Mouse (Mus musculus): ENCODE data around the gene Nrip1. TPM values are rescaled to one million over a fixed set of nuclear protein-coding genes. Genes with fewer than 3 reads are reported as not detected.

Nrip1 gene
- total RNA-seq, 2 experiments from 2014 or later, result 28.0 to 31.3 TPM

DNA sequence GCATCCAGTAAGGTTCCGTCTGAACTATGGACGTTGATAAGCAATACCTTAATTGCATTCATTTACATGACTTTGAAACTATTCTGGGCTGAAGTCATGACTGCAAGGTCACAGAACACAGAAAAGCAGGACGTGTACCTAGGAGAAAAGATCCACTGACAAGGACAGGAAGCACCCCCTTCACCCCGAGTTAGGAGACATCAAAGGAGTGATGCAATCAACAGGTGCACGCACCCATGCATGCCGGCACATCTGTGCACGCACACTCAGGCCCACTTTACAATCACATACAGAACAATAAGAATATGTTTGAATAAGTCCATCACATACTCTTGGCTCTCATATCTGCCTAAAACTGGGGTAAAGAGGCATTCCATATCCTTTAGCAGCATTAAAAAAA is 19.3 kb downstream of the Nrip1 start:
- no peak for DNase-seq
- intact Hi-C loops (cut with DNase I), result no loop called here

DNA sequence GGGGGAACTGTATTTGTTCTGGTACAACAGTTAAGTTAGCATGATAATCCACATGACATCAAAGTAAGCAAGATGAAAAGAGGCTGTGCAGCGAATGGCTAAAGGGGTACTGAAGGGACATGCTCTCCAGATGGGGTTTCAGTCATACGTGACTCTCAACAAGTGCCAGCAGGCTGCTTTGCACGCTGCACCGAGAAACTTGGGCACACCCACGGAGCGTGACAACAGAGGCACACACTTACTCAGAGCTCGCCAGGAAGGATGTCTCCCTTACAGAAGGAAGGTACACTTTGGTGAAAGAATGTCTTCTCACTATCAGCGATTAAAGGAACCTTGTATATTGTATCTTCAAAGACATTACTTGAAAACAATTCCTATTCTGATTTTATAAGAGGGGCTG is 22.7 kb downstream of the Nrip1 start:
- intact Hi-C loops (cut with DNase I), result no loop called here
- DNase-seq, result no peak

DNA sequence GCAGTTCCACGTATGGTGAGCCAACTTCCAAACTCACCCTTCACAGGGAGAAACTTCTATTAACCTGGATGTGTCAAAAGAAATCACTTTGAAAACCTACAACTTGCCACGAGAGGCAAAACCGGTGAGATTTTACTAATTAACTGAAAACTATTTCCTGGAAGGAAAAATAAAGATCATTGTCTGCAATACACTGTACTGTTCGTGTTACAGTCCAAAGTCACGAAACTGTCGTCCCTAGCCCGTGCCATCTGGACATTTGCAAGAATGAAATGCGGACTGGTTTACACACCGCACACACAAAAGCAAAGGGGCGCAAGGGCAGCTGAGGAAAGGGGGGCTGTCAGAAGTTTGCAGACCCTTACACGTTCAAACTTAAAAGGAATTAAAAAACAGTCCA is 24.6 kb downstream of the Nrip1 start:
- intact Hi-C loops (cut with DNase I), result no loop called here
- no peak for DNase-seq

DNA sequence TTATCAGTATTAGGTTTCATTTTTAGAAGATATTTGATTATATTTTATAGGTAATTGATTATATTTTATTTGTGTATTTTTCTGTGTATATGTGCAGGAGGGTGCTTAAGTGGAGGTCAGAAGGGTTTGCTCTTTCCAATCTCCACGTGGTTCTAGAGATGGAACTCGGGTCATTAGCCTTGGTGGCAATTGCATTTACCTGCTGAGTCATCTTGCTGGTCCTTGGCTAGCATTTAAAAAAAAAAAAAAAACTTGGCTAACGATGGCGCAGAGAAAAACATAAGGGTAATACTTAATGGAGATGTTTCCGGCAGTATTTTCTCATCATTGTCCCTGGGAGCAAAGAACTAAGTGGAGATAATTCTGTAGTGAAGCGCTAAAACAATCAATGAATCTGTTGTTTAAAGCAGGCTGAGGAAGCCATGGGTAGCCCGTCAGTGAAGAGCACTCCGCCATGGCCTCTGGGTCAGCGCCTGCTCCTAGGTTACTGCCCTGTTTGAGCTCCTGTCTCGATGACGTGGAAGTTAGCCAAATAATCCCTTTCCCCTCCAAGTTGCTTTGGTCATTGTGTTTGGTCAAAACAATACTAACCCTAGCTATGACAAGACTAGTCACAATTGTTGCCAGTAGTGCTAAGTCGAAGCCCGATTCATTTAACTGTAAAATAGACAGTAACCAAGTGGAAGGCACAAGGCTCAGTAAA is 25.8 kb downstream of the Nrip1 start:
- DNase-seq, result no peak
- intact Hi-C loops (cut with DNase I), result no loop called here

DNA sequence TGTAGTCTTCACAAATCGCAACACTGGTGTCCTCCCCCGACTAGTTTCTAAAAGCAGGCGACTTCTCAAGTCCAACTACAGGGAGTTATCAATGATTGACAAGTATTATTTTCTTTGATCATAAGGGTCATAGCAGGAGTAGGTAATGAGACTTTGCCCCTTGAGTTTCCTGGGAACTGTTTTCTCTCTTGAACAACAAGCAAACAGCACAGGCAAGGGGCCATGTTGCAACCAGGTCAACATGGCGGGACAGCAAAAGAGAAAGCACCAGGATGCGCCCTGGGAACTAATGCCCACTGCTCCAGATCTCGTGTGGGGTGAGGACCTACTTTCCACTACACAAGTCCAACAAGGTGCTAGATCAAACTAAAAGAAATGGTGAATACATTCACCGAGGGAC is 27.3 kb downstream of the Nrip1 start:
- DNase-seq, result no peak
- intact Hi-C loops (cut with DNase I), result no loop called here

DNA sequence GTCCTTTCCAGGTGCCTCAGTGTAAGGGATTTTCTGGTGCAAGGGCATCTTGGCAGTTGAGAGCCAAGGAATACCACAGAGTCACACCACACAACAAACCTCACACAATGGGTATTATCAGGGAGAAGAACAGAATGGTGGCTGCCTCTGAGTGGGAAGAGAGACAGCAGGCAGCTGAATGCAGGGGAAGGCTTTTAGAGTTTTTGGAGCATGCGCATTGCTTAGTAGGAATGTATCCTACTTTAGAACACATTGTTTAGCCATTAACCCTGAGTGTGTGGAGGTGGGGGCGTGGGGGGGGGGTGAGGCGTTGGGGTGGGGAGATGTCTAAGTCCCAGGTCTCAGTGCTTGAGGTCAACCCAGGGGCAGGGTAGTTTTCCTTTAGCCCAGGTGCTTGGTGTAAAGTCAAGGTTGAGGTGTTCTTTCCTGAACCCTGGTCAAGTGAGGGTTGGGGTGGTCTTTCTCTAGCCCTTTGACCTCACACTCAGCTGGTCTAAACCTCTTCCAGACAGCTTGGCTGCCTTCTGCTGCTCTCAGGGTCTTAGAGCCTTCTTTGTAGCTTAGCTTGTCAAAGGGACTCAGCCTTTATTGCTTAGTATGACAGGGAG is 28.8 kb downstream of the Nrip1 start:
- intact Hi-C loops (cut with DNase I), result no loop called here
- DNase-seq, result no peak

GRCm38 (mm10) chr16:76344030-76344429 is 29.6 kb downstream of the Nrip1 start:
- DNase-seq, result no peak
- intact Hi-C loops (cut with DNase I), result no loop called here

DNA sequence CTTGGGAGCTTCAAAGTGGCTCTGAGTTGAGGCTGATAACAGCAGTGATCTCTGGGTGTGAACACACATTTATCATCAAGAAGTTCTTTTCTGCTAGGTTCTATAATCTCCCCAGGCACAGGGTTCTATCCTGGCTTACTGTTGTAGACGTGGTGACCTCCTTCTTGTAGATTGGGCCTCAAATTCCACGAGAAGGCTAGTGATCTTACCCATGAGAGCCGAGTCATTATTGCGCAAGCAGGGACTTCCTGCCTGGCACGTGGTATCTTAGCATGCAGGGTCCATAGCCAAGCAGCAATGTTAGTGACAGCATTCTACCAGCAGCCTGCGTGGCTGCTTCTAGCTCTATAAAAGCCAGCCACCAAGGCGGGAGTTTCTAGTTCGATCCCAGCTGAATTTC is 32.0 kb downstream of the Nrip1 start:
- intact Hi-C loops (cut with DNase I), result no loop called here
- peak; percentile 48 to 58 for DNase-seq

DNA sequence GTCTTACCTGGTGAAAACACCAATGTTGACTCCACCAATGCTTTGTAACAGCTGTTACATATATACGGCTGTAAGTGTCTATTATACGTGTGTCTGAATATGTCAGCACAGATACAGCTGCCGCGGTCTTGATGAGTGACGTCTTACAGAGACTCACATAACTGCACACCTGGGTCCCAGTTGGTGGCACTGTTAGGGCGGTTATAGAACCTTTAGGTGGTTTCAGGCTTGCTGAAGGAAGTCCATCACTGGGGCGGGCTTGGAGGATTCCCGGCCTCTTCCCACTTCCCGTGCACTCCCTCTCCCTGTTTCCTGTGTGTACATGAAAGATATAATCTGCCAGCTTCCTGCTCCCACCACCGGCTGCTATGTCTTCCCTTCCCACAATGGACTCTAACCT is 34.4 kb downstream of the Nrip1 start:
- intact Hi-C loops (cut with DNase I), result no loop called here
- no peak for DNase-seq

DNA sequence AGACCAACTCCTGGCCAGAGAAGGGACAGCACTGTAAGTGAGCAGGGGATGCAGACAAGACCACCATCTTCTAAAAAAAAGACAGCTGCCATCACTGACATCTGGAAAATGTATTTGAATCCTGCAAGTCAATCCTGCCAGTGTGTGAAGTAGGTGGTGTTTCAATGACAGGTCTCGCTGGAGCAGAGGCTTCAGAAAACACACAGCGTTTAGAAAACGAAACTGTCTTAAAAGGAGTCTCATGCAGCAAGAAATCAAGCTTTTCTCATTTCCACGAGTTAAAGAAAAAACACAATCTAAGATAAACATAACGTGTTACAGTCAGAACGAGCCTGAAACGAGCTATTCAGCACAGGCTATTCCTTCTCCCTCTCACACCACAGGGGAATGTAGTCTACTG is 36.3 kb downstream of the Nrip1 start:
- intact Hi-C loops (cut with DNase I), result no loop called here
- no peak for DNase-seq

GRCm38 (mm10) chr16:76336932-76337331 is 36.7 kb downstream of the Nrip1 start:
- DNase-seq, result no peak
- intact Hi-C loops (cut with DNase I), result no loop called here

DNA sequence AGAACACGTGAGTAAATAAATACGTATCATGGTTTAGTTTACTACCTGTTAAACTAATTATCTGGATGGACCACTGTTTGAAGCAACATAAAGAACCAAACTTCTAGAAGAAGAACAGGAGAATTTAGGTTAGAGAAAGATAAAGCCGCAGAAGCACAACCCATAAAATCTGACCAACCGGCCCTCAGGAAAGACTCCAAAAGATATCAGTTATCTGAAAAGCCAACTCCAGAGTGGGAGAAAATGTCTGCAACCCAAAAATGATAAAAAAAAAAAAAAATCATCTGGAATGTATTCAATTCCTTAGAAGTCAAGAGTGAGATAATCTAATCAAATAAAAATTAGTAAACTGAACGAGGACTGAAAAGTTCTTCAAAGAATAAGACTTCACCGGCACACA is 37.7 kb downstream of the Nrip1 start:
- intact Hi-C loops (cut with DNase I), result no loop called here
- no peak for DNase-seq

GRCm38 (mm10) chr16:76332127-76332526 is 41.5 kb downstream of the Nrip1 start:
- intact Hi-C loops (cut with DNase I), result no loop called here
- DNase-seq, result no peak

GRCm38 (mm10) chr16:76331231-76331630 is 42.4 kb downstream of the Nrip1 start:
- intact Hi-C loops (cut with DNase I), result no loop called here
- no peak for DNase-seq

- intact Hi-C loops (cut with DNase I), result loop anchor here (2.0 kb wide), 1 partner anchor 31 kb away; no protein-coding TSS in a partner anchor
- DNase-seq, result no peak
These were observed 48.3 kb downstream of the Nrip1 start for GRCm38 (mm10) chr16:76325315-76325710.

DNA sequence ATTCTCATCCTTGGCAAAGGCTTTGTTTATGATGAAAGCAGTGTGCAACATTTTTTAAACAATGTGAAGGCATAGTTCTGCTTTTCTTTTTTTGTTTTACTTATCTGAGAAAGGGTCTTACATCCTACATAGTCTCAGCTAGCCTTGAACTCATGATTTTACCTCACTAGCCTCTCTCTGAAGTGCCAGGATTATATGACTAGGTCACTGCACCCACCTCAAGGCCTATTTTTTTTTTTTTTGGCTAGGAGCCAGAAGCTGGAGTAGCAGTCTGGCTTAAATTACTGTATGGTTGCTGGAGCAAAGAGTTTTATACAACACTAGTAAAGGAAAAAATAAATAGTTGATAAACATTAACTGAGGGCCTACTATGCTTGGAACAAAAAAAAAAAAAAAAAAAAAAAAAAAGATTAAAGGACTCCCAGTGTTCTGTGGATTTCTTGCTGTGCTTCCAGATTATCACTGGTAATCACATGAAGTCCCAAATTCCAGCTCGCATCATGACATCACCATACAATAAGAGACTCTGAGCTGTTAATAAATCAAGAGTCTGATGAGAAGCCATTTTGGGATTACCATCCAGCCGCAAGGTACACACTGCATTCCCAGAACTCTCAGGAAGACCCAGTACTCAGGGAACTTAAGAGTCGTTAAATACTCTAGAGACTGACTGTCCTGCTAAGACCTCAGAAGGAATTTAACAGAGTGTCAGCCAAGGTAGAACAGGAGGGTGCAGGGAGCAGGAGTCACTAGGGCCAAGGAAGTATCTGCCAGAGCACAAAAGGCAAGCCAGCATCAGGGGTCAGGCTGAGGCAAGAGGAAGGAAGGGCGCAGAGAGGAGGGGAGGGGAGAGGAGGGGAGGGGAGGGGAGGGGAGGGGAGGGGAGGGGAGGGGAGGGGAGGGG is 49.0 kb downstream of the Nrip1 start:
- DNase-seq, result peak in 1 of 2 experiments; percentile 24
- intact Hi-C loops (cut with DNase I), result loop anchor here (2.0 kb wide), 1 partner anchor 30 kb away; no protein-coding TSS in a partner anchor

GRCm38 (mm10) chr16:76323594-76324307 is 49.9 kb downstream of the Nrip1 start:
- intact Hi-C loops (cut with DNase I), result loop anchor here (2.0 kb wide), 1 partner anchor 29 kb away; no protein-coding TSS in a partner anchor
- no peak for DNase-seq

- DNase-seq, result no peak
- intact Hi-C loops (cut with DNase I), result no loop called here
These were observed 50.5 kb downstream of the Nrip1 start for GRCm38 (mm10) chr16:76323141-76323540.

- peak in 1 of 2 experiments; percentile 41 for DNase-seq
- intact Hi-C loops (cut with DNase I), result no loop called here
These were observed 52.0 kb downstream of the Nrip1 start for GRCm38 (mm10) chr16:76321527-76322165.

DNA sequence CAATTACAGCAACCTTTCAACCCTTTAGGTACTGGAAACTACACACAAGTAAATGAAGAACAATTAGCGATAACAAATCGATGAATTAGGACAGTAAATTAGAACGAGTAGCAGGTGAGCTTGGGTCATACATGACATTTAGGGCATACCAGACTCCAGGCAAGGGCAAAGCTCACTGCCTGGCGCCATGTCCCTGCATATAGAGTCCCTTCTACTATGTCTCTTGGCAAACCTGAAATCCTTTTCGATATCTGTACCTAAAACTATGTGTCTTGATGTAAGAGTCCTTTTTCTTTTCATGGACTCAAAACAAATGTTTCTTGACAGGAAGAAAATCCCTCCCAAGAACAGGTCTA is 53.5 kb downstream of the Nrip1 start:
- no peak for DNase-seq
- intact Hi-C loops (cut with DNase I), result no loop called here
